Mouse (Mus musculus) hindbrain, embryonic 11.5 days (tissue): ENCODE measurements around the gene Ms4a4b. TPM values are rescaled to one million over a fixed set of nuclear protein-coding genes. Genes with fewer than 3 reads are reported as not detected.
"Not testable (repeated sequence)": the region's sequence is repeated elsewhere in the genome, so short reads cannot be mapped to it uniquely, and the experiment has no call there.

Source experiments
- ATAC-seq: fragments of 200-750 bp; cut with Nextera tagmentation; 2 replicates; pipeline ENCODE4 v1.8.0; 2017; ENCODE audit warnings: mild to moderate bottlenecking, moderate TSS enrichment, moderate library complexity; ENCODE audit not compliant: low FRiP score
- DNase-seq: peaks from one replicate; pipeline ENCODE4 v3.0.0-alpha.2; 2015; ENCODE audit warnings: low spot score
- H3K27ac ChIP-seq: fragments of 300-500 bp; sonication (generic); 2 replicates; pipeline ENCODE4 v1.5.1; 2014; ENCODE audit warnings: mild to moderate bottlenecking, low read depth, low read length
- H3K27me3 ChIP-seq: fragments of 300-500 bp; sonication (generic); 2 replicates; pipeline ENCODE4 v1.6.1; 2014; ENCODE audit warnings: mild to moderate bottlenecking, low read length, moderate library complexity, mixed read lengths; ENCODE audit not compliant: control insufficient read depth, insufficient read depth
- H3K36me3 ChIP-seq: fragments of 300-500 bp; sonication (generic); 2 replicates; pipeline ENCODE4 v1.6.1; 2014; ENCODE audit warnings: mild to moderate bottlenecking, low read length, moderate library complexity, mixed read lengths; ENCODE audit not compliant: control insufficient read depth, insufficient read depth
- H3K4me1 ChIP-seq: fragments of 300-500 bp; sonication (generic); replicated peaks from 2 replicates; pipeline ENCODE4 v1.6.1; 2014; ENCODE audit warnings: low read length, mixed read lengths; ENCODE audit not compliant: control insufficient read depth, insufficient read depth
- H3K4me2 ChIP-seq: fragments of 300-500 bp; sonication (generic); replicated peaks from 2 replicates; pipeline ENCODE4 v1.6.1; 2014; ENCODE audit warnings: mild to moderate bottlenecking, low read depth, low read length
- H3K4me3 ChIP-seq: fragments of 300-500 bp; sonication (generic); 2 replicates; pipeline ENCODE4 v1.5.1; 2014; ENCODE audit warnings: low read depth, low read length
- H3K9ac ChIP-seq: fragments of 300-500 bp; sonication (generic); 2 replicates; pipeline ENCODE4 v1.6.1; 2014; ENCODE audit warnings: low read depth, low read length
- H3K9me3 ChIP-seq: fragments of 300-500 bp; sonication (generic); 2 replicates; pipeline ENCODE4 v1.6.1; 2016; ENCODE audit warnings: low read length; ENCODE audit not compliant: control insufficient read depth
- WGBS: fragments of 180-500 bp; shearing (Covaris S2); extraction: QIAGEN DNeasy Blood & Tissue Kit; methylation state at CpG from one replicate; pipeline ENCODE4 v1.1.7; 2014; 5-methylcytosine and 5-hydroxymethylcytosine counted together
- polyA plus RNA-seq: library from polyadenylated mRNA; unstranded; fragments of >200 nt; fragmentation: Nextera tagmentation; extraction: Ambion mirVana; gene quantifications from 2 replicates; pipeline ENCODE4 v1.2.1, GENCODE M21; 2014

Ms4a4b gene
- polyA plus RNA-seq, result not detected in 2 replicates

DNA sequence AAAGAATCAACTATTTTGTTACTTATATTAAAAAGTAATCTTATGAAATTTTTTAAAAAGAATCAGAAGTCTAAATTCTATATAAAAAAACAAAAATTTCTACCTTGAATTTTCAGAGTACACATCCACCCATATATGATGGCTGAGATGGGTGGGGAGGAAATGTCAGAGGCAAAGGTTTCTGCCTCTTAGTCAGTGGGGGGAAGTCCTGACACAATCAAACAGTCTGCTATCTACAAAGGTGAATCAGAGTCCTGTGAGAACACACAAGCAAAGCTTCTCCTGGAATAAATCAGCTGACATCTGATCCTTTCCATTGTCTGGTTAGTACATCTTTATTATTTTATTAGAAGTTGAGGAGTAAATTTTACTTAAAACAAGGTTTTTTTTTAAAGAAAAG lies at the start of gene Ms4a4b:
Ms4a4b (plus strand) TSS at position 216 of the 400 bp plus-strand sequence.
- Histone ChIP-seq H3K27me3 (no peaks in the 10 kb centered on the region), H3K4me1 (no peaks in the 10 kb centered on the region), H3K4me3 (no peak within 1 kb of the TSS), H3K9me3 (no peaks in the 10 kb centered on the region), H3K9ac (no peak within 1 kb of the TSS), H3K27ac (no peak within 1 kb of the TSS), H3K36me3 (no peaks in the 10 kb centered on the region), H3K4me2 (no peak within 1 kb of the TSS)
- DNase-seq (no peak), ATAC-seq (no peak)

DNA sequence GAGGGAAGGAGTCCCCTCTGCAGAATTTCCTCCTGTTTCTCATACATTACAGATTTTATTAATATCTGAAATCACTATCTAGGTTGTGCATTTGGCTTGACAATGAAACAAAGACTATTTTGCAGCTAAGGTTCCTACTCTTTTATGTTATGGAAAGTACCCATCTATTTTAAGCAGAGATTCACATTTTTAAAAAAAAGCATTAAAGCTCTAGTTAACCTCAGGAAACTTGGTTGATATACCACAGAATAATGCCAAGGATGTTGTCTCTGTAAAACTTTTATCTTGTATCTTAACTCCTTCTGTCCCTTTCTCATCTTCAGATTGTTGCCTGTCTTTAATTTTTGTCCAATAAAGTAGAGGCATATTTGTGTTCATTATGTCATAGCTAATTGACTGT lies 47.6 kb upstream of the Ms4a4b start:
- H3K36me3 ChIP-seq, result no peaks in the 10 kb centered on the region
- no peak overlapping the region for H3K27ac ChIP-seq
- no peaks in the 10 kb centered on the region for H3K4me1 ChIP-seq
- DNase-seq (no peak), ATAC-seq (no peak)
- no peaks in the 10 kb centered on the region for H3K9me3 ChIP-seq
- no peak overlapping the region for H3K4me3 ChIP-seq
- H3K4me2 ChIP-seq, result no peak overlapping the region
- H3K27me3 ChIP-seq, result no peaks in the 10 kb centered on the region
- H3K9ac ChIP-seq, result no peak overlapping the region

DNA sequence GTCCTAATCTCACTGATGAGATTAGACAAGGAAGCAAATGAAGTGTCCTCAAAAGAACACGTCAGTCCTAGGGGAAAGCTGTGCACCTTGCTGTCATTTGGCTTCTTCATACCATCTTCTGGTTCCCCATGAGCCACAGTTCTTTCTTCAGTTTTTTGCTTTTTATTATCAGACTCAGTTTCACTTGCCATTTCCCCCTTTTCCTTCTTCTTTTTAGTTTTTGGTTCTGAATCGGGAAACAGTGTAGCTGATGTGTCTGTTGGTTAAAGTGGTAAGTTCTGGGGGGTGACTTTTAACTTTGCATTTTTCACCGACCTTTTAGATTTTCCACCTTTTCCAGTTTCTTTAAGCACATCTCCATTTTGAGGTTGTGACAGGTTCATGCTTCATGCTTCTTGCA lies 38.8 kb upstream of the Ms4a4b start, which contains the start of gene Ms4a4c:
Ms4a4c (plus strand) TSS at position 244 of the 400 bp plus-strand sequence.
- no peaks in the 10 kb centered on the region for H3K36me3 ChIP-seq
- no peak within 1 kb of the TSS for H3K4me2 ChIP-seq
- no peaks in the 10 kb centered on the region for H3K27me3 ChIP-seq
- DNase-seq, result no peak
- H3K9me3 ChIP-seq, result no peaks in the 10 kb centered on the region
- 90% methylated on average over 3 of the region's 3 CpGs for WGBS
- no peak within 1 kb of the TSS for H3K4me3 ChIP-seq
- no peaks in the 10 kb centered on the region for H3K4me1 ChIP-seq
- no peak within 1 kb of the TSS for H3K9ac ChIP-seq
- no peak within 1 kb of the TSS for H3K27ac ChIP-seq
- no peak for ATAC-seq

DNA sequence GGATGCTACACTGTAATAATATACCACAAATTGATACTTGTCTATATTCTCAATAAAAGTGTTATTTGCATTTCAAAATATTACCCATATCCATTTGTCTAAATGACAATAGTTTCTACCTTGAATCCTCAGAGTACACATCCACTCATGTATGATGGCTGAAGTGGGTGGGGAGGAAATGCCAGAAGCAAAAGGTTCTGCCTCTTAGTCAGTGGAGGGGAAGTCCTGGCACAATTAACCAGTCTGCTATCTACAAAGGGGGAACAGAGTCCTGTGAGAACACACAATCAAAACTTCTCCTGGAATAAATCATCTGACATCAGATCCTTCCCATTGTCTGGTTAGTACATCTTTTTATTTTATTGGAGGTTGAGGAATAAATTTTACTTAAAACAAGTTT lies 35.9 kb upstream of the Ms4a4b start:
- H3K4me2 ChIP-seq, result no peak overlapping the region
- ATAC-seq (no peak), DNase-seq (no peak)
- H3K27ac ChIP-seq, result no peak overlapping the region
- no peaks in the 10 kb centered on the region for H3K9me3 ChIP-seq
- H3K4me3 ChIP-seq, result no peak overlapping the region
- H3K36me3 ChIP-seq, result no peaks in the 10 kb centered on the region
- H3K27me3 ChIP-seq, result no peaks in the 10 kb centered on the region
- no peak overlapping the region for H3K9ac ChIP-seq
- no peaks in the 10 kb centered on the region for H3K4me1 ChIP-seq

DNA sequence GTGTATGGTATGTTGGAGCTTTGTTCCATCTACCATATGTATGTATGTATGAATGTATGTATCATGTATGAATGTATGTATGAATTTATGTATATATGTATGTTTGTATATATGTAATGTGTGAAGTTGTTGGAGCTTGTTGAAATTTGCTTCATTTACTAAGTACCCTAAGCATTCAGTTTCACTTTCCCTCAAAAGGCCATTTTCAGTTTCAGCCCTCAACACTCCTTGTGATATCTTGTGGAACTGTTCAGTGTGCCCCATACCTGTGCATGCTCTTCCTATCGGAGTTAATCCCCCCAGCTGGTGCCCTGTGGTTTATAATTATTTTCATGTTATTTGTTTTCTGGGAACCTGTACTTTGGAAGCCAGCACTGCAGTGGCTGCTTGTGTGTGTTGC lies 34.8 kb upstream of the Ms4a4b start:
- DNase-seq, result no peak
- H3K4me2 ChIP-seq, result no peak overlapping the region
- H3K9me3 ChIP-seq, result no peaks in the 10 kb centered on the region
- H3K36me3 ChIP-seq, result no peaks in the 10 kb centered on the region
- H3K4me1 ChIP-seq, result no peaks in the 10 kb centered on the region
- no peaks in the 10 kb centered on the region for H3K27me3 ChIP-seq
- 85% methylated on average over 1 of the region's 1 CpGs for WGBS
- no peak for ATAC-seq
- no peak overlapping the region for H3K9ac ChIP-seq
- H3K4me3 ChIP-seq, result no peak overlapping the region
- H3K27ac ChIP-seq, result no peak overlapping the region

DNA sequence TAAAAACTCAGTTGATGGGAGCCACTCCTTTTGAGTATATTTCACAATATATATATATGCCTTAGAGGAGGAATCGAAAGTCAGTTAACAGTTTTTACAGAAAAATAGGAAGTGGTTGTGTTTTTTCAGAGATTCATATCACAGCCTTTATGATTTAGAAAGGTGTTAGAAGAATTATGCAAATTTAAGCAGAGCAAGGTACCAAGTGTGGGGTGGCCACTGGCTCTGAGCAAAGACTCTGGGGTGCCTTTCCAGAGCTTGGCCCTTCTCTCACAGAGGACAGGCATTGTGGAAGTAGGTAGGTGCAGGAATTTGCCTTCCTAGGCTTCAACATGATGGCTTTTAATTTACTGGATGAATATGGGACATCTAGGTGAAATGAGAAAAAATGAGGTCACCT lies 31.7 kb upstream of the Ms4a4b start:
- no peaks in the 10 kb centered on the region for H3K36me3 ChIP-seq
- 82% methylated on average over 1 of the region's 1 CpGs for WGBS
- H3K9ac ChIP-seq, result no peak overlapping the region
- H3K4me1 ChIP-seq, result no peaks in the 10 kb centered on the region
- no peak for DNase-seq
- ATAC-seq, result no peak
- no peak overlapping the region for H3K4me2 ChIP-seq
- H3K27me3 ChIP-seq, result no peaks in the 10 kb centered on the region
- H3K4me3 ChIP-seq, result no peak overlapping the region
- no peaks in the 10 kb centered on the region for H3K9me3 ChIP-seq
- H3K27ac ChIP-seq, result no peak overlapping the region

DNA sequence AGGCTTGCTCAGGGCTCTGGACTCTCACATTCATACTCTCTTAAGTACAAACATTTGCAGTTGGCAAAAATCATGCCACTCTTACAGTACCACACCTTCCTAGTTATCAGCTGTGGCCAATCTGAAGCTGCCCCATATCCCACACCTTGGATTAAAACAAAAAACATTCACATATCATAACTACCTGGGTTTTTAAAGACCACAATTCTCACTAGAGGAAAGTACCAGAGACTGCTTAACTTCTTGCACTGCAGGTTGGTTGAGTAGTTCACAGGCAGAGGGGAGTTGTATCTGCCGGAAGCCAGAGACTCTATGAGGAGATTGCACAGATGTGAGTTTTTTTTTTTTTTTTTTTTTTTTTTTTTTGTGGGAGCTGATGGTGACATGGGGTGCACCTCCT lies 29.3 kb upstream of the Ms4a4b start:
- H3K36me3 ChIP-seq, result no peaks in the 10 kb centered on the region
- no peaks in the 10 kb centered on the region for H3K27me3 ChIP-seq
- no peaks in the 10 kb centered on the region for H3K4me1 ChIP-seq
- H3K27ac ChIP-seq, result no peak overlapping the region
- no peak overlapping the region for H3K9ac ChIP-seq
- ATAC-seq, result no peak
- no peak overlapping the region for H3K4me3 ChIP-seq
- DNase-seq, result no peak
- H3K4me2 ChIP-seq, result no peak overlapping the region
- WGBS, result 88% methylated on average over 1 of the region's 1 CpGs
- H3K9me3 ChIP-seq, result no peaks in the 10 kb centered on the region

DNA sequence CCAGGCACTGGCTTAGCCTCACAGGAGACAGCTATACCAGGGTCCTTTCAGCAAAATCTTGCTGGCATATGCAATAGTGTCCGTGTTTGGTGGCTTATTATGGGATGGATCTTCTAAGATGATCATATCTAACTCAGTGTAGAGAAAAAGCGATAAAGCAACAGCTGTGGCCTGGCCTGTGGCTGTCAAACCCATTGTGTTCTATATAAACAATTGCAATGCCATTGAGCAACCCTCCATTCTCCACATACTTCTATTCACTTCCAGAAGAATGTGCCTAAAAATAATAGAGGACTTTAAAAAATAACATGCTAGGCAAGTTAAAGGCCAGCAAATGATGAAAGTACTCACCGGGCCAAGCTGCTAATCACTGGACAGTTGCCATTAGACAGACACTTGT lies 27.8 kb upstream of the Ms4a4b start:
- no peak overlapping the region for H3K4me2 ChIP-seq
- DNase-seq, result no peak
- no peak overlapping the region for H3K9ac ChIP-seq
- WGBS, result 80% methylated on average over 3 of the region's 3 CpGs
- H3K9me3 ChIP-seq, result no peaks in the 10 kb centered on the region
- H3K4me1 ChIP-seq, result no peaks in the 10 kb centered on the region
- H3K4me3 ChIP-seq, result no peak overlapping the region
- no peaks in the 10 kb centered on the region for H3K27me3 ChIP-seq
- no peaks in the 10 kb centered on the region for H3K36me3 ChIP-seq
- no peak for ATAC-seq
- H3K27ac ChIP-seq, result no peak overlapping the region

DNA sequence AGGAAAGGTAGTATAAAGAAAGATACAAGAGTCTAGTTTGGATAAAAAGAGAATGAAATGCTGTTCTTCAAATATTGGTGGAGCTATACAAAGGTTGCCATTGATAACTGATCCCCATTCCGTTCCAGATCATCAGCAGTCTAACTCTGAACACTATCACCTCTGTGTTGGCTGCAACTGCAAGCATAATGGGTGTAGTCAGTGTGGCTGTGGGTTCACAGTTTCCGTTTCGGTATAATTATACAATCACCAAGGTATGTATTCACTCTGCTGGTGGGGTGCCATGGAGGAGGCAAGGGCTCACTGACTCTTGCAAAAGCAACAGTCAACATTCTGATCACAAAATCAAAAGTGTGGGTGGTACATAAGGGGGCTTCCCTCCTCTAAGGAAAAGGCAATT lies 24.5 kb upstream of the Ms4a4b start:
- H3K4me1 ChIP-seq, H3K36me3 ChIP-seq, H3K9ac ChIP-seq, H3K27me3 ChIP-seq, DNase-seq, H3K9me3 ChIP-seq, H3K4me3 ChIP-seq, H3K27ac ChIP-seq, H3K4me2 ChIP-seq, ATAC-seq: not testable (repeated sequence)
- WGBS, result 72% methylated on average over 1 of the region's 3 CpGs
